Mouse (Mus musculus): ENCODE data around the gene Panx1.

GRCm38 (mm10) chr9:15030771-15031170 lies 14.5 kb downstream of the Panx1 start:
- no peak for TF ChIP-seq CTCF (IDR thresholded peaks at IDR 0.05; ENCODE audit: low read depth, low read length)
- TF ChIP-seq POLR2A (IDR thresholded peaks at IDR 0.05; ENCODE audit: borderline replicate concordance, low read depth, low read length), result no peak

Measured in bone marrow macrophage, adult 2 months (primary cell).